Mouse (Mus musculus): Measurements from ENCODE around the gene Tmem101.

- TF ChIP-seq CTCF (IDR thresholded peaks at IDR 0.05; ENCODE audit: control insufficient read depth, insufficient read depth, insufficient read length) (no peak), USF1 (IDR thresholded peaks at IDR 0.05; ENCODE audit: low read depth) (no peak)
Observed at GRCm38 (mm10) chr11:102165971-102166722, 9.9 kb upstream of the Tmem101 start.

All from C2C12 (cell line).